Mouse (Mus musculus) embryonic facial prominence, embryonic 14.5 days (tissue): ENCODE measurements at regions not wholly inside any gene's neighbourhood (a gene's known extent, or its start where the extent isn't known, plus 50 kb on each side); places are given as distances from the start of the nearest gene placed in this dataset.

ENCODE experiments used
- ATAC-seq: fragments of 200-750 bp; cut with Nextera tagmentation; 2 replicates; pipeline ENCODE4 v1.8.0; 2017; ENCODE audit warnings: low read depth, moderate number of reproducible peaks, moderate TSS enrichment
- DNase-seq: peaks from one replicate; pipeline ENCODE4 v3.0.0-alpha.2; 2015; ENCODE audit warnings: low spot score
- H3K27ac ChIP-seq: fragments of 300-500 bp; sonication (generic); replicated peaks from 2 replicates; pipeline ENCODE4 v1.5.1; 2014; ENCODE audit warnings: low read depth, mild to moderate bottlenecking, low read length, moderate library complexity
- H3K27me3 ChIP-seq: fragments of 300-500 bp; sonication (generic); replicated peaks from 2 replicates; pipeline ENCODE4 v1.6.1; 2014; ENCODE audit warnings: low read length; ENCODE audit not compliant: control insufficient read depth, insufficient read depth
- H3K36me3 ChIP-seq: fragments of 300-500 bp; sonication (generic); 2 replicates; pipeline ENCODE4 v1.6.1; 2014; ENCODE audit warnings: low read length, mixed read lengths; ENCODE audit not compliant: control insufficient read depth, insufficient read depth
- H3K4me1 ChIP-seq: fragments of 300-500 bp; sonication (generic); 2 replicates; pipeline ENCODE4 v1.6.1; 2014; ENCODE audit warnings: antibody characterized with exemption, low read length; ENCODE audit not compliant: control insufficient read depth, insufficient read depth
- H3K4me2 ChIP-seq: fragments of 300-500 bp; sonication (generic); 2 replicates; pipeline ENCODE4 v1.6.1; 2014; ENCODE audit warnings: low read depth, mild to moderate bottlenecking, low read length, moderate library complexity, mixed read lengths
- H3K4me3 ChIP-seq: fragments of 300-500 bp; sonication (generic); 2 replicates; pipeline ENCODE4 v1.5.1; 2014; ENCODE audit warnings: low read depth, mild to moderate bottlenecking, low read length
- H3K9ac ChIP-seq: fragments of 300-500 bp; sonication (generic); 2 replicates; pipeline ENCODE4 v1.6.1; 2014; ENCODE audit warnings: low read depth, mild to moderate bottlenecking, low read length, moderate library complexity, mixed read lengths
- H3K9me3 ChIP-seq: fragments of 300-500 bp; sonication (generic); 2 replicates; pipeline ENCODE4 v1.6.1; 2016; ENCODE audit warnings: low read length; ENCODE audit not compliant: control insufficient read depth
- WGBS: fragments of 180-500 bp; shearing (Covaris S2); extraction: QIAGEN DNeasy Blood & Tissue Kit; methylation state at CpG from one replicate; pipeline ENCODE4 v1.1.7; 2014; 5-methylcytosine and 5-hydroxymethylcytosine counted together

DNA sequence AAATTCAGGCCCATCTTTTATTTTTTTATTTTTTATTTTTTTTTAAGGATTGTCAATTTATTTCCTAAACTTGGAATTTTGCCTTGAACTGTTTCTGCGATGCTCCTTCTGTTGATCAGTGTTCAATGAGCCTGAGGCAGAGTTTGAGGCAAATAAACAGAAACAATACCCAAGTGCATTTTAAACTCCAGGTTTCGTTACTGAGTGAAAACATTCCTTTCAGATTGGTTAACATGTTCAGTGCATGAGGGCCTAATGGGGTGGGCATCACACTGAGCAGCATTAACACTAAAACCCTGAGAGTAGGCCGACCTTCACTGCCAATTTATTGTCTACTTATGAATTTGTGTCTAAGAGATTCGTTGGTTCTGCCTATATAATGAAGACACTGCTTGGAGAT, 338.5 kb downstream of the Sqor start:
- no peaks in the 10 kb centered on the region for H3K4me1 ChIP-seq
- no peaks in the 10 kb centered on the region for H3K9me3 ChIP-seq
- H3K9ac ChIP-seq = no peak overlapping the region
- H3K4me2 ChIP-seq = no peak overlapping the region
- 58% methylated on average over 4 of the region's 4 CpGs for WGBS
- no peak overlapping the region for H3K27ac ChIP-seq
- no peaks in the 10 kb centered on the region for H3K27me3 ChIP-seq
- peak; percentile 2 for DNase-seq
- no peak for ATAC-seq
- H3K4me3 ChIP-seq = no peak overlapping the region
- H3K36me3 ChIP-seq = no peaks in the 10 kb centered on the region

- WGBS = 49% methylated on average over 2 of the region's 2 CpGs
Observed at GRCm38 (mm10) chr2:123131496-123131895, 366.5 kb downstream of the Sqor start.

GRCm38 (mm10) chr2:123153170-123153569, 388.1 kb downstream of the Sqor start:
- Histone ChIP-seq H3K9ac (no peak overlapping the region), H3K27me3 (no peaks in the 10 kb centered on the region), H3K4me3 (no peak overlapping the region), H3K36me3 (no peaks in the 10 kb centered on the region), H3K27ac (no peak overlapping the region), H3K4me1 (no peaks in the 10 kb centered on the region), H3K4me2 (no peak overlapping the region), H3K9me3 (no peaks in the 10 kb centered on the region)
- DNase-seq (no peak), ATAC-seq (no peak)

More at GRCm38 (mm10) chr2:123131496-123131895, 366.5 kb downstream of the Sqor start:
- H3K4me2 ChIP-seq = no peak overlapping the region
- DNase-seq = no peak
- H3K9me3 ChIP-seq = no peaks in the 10 kb centered on the region
- no peaks in the 10 kb centered on the region for H3K36me3 ChIP-seq
- no peaks in the 10 kb centered on the region for H3K27me3 ChIP-seq
- no peak overlapping the region for H3K4me3 ChIP-seq
- no peak for ATAC-seq
- no peak overlapping the region for H3K27ac ChIP-seq
- H3K9ac ChIP-seq = no peak overlapping the region
- no peaks in the 10 kb centered on the region for H3K4me1 ChIP-seq

DNA sequence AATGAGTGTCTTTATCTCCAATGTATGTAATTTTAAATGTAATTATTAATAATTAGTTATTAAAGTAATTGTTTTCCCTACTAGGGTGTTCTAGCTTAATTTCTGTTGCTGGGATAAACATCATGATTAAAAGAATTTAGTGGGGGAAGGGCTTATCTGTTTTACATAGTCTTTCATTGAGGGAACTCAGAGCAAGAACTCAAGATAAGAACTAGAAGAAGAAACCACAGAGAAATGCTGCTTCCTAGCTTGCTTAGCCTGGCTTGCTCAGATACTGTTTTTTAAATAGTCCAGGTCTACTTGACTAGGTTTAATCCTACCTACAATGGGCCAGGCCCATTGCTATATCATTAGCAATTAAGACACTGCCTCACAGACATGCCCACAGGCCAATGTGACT, 400.3 kb downstream of the Sqor start:
- ATAC-seq (no peak), DNase-seq (no peak)
- H3K36me3 ChIP-seq = no peaks in the 10 kb centered on the region
- no peaks in the 10 kb centered on the region for H3K4me1 ChIP-seq
- H3K9me3 ChIP-seq = peaks cover 6% of the 10 kb centered on the region; the same call in 1 of the 2 replicates
- no peak overlapping the region for H3K9ac ChIP-seq
- no peaks in the 10 kb centered on the region for H3K27me3 ChIP-seq
- H3K4me3 ChIP-seq = no peak overlapping the region
- no peak overlapping the region for H3K27ac ChIP-seq
- H3K4me2 ChIP-seq = no peak overlapping the region

DNA sequence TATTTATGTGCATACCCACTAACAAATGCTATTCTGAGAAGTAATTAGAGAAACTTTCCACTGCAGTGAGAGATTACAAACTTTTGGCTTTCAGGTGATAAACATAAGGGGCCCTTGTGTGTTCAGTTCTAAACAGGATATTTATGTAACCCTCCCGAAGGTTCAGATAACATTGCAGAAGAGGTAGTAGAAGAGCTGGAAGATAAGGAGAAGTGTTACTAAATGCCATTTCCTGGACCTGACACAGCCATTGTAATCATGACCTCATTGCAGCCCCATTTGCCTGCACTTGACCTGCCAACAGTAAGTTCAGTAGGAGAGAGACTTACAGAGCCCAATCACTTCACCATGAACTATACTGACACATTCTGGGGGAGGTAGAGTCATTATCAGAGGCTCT, 405.6 kb downstream of the Sqor start:
- ATAC-seq = no peak
- no peak overlapping the region for H3K27ac ChIP-seq
- H3K9me3 ChIP-seq = no peaks in the 10 kb centered on the region
- H3K4me3 ChIP-seq = no peak overlapping the region
- no peak overlapping the region for H3K9ac ChIP-seq
- 72% methylated on average over 1 of the region's 1 CpGs for WGBS
- H3K4me2 ChIP-seq = no peak overlapping the region
- H3K36me3 ChIP-seq = no peaks in the 10 kb centered on the region
- no peak for DNase-seq
- no peaks in the 10 kb centered on the region for H3K27me3 ChIP-seq
- H3K4me1 ChIP-seq = no peaks in the 10 kb centered on the region

- Histone ChIP-seq H3K4me1 (no peaks in the 10 kb centered on the region), H3K4me3 (no peak overlapping the region), H3K27me3 (no peaks in the 10 kb centered on the region), H3K36me3 (no peaks in the 10 kb centered on the region), H3K9me3 (no peaks in the 10 kb centered on the region), H3K27ac (no peak overlapping the region), H3K4me2 (no peak overlapping the region), H3K9ac (no peak overlapping the region)
- DNase-seq = no peak
- ATAC-seq = no peak
Observed at GRCm38 (mm10) chr2:123182208-123182607, 417.2 kb downstream of the Sqor start.

DNA sequence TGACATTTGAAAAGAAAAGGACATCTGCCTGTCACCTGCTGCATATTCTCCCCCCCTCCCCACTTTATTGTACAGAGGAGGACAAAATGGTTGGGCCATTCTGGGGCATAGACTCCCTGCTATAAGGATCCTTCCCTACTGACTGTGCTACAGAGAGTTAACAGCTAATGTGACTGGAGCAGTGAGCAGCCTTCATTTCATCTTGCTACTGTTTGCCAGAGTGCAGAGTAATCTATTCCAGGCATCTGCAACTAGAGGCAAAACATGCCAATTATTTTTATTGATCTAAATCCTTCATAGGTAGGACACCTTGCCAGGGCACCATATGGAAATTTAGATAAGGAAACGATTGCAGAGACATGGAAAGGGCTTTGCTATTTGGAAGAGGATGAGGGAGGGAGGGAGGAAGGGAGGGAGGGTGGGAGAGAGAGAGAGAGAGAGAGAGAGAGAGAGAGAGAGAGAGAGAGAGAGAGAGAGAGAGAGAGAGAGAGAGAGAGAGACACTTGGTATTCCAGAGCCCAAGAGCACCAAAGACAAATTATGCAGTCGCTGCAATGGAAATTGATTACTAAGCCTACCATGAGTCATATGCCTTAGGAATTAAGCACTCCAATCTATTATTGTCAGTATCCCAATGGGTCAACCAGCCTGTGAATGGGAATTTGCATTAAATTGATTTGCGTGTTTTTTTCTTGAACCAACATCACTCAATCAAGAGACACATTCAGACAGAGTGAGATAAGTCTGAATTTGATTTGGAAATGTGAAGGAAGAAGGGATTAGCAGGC, 426.0 kb downstream of the Sqor start:
- DNase-seq (no peak), ATAC-seq (no peak)
- H3K27ac ChIP-seq = no peak overlapping the region
- H3K36me3 ChIP-seq = no peaks in the 10 kb centered on the region
- H3K9ac ChIP-seq = no peak overlapping the region
- no peaks in the 10 kb centered on the region for H3K9me3 ChIP-seq
- no peaks in the 10 kb centered on the region for H3K4me1 ChIP-seq
- 62% methylated on average over 3 of the region's 3 CpGs for WGBS
- no peak overlapping the region for H3K4me2 ChIP-seq
- H3K27me3 ChIP-seq = no peaks in the 10 kb centered on the region
- no peak overlapping the region for H3K4me3 ChIP-seq

DNA sequence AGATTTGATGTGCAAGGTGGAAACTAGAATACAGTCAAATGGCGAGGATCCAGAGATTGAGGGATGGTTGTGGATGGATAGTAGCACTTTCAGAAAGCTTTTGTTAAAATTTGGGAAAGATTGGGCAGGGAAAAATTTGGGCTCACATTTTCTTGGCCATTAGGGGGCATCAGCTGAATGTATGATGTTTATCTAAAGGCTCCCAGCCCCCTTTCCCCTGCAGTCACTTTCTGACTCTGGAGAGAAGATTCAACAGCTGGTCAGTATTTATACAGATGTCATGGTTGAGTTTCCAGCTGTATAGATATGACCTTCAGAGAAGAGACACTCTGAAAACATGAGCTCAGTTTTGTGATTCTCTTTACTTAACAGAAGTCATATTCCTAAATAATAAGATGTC, 429.5 kb downstream of the Sqor start:
- no peaks in the 10 kb centered on the region for H3K36me3 ChIP-seq
- no peaks in the 10 kb centered on the region for H3K4me1 ChIP-seq
- 21% methylated on average over 1 of the region's 1 CpGs for WGBS
- H3K4me2 ChIP-seq = no peak overlapping the region
- peak; percentile 24 for DNase-seq
- no peak overlapping the region for H3K4me3 ChIP-seq
- ATAC-seq = no peak; the same call in 1 of the 2 replicates
- no peaks in the 10 kb centered on the region for H3K27me3 ChIP-seq
- no peaks in the 10 kb centered on the region for H3K9me3 ChIP-seq
- no peak overlapping the region for H3K27ac ChIP-seq
- H3K9ac ChIP-seq = no peak overlapping the region
